Mouse (Mus musculus): ENCODE data around the gene Lancl1.

DNA sequence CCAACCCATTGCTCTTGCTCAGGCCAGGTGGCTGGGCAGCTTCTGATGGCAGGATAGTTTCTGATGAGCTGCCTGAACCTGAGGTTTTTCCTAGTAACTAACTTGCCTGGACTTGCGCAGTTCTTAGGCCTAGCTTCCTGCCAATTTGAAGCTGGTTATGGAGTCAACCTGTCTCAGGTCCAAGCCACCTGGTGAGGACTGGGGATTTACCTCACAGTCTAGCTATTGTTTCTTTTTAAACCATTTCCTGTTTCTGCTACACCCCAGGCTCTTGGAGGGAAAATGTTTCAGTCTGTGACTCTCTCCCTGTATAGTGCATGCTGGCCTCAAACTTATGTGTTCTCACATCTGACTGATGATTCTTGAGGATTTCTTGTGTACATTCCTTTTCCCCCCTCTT lies 58.5 kb downstream of the Lancl1 start:
- no peak for TF ChIP-seq CTCF (IDR thresholded peaks at IDR 0.05; ENCODE audit: extremely low read depth, insufficient read length, insufficient replicate concordance, low read depth, low read length)
- no peak for TF ChIP-seq POLR2A (IDR thresholded peaks at IDR 0.05; ENCODE audit: low read depth, low read length)

Data from small intestine, adult 2 months (tissue).